Mouse (Mus musculus) liver, embryonic 13.5 days (tissue): ENCODE measurements around the gene Thada. TPM values are rescaled to one million over a fixed set of nuclear protein-coding genes. Genes with fewer than 3 reads are reported as not detected.

ENCODE experiments used
- ATAC-seq: fragments of 200-750 bp; cut with Nextera tagmentation; 2 replicates; pipeline ENCODE4 v1.8.0; 2017; ENCODE audit warnings: low read depth, mild to moderate bottlenecking, moderate number of reproducible peaks, moderate library complexity
- DNase-seq: peaks from one replicate; pipeline ENCODE4 v3.0.0; 2022
- H3K27ac ChIP-seq: fragments of 300-500 bp; sonication (generic); 2 replicates; pipeline ENCODE4 v1.5.1; 2015; ENCODE audit warnings: moderate library complexity, mild to moderate bottlenecking, inconsistent platforms
- H3K27me3 ChIP-seq: fragments of 300-500 bp; sonication (generic); 2 replicates; pipeline ENCODE4 v1.6.1; 2015; ENCODE audit warnings: mild to moderate bottlenecking, inconsistent platforms
- H3K36me3 ChIP-seq: fragments of 300-500 bp; sonication (generic); 2 replicates; pipeline ENCODE4 v1.6.1; 2015; ENCODE audit warnings: mild to moderate bottlenecking, inconsistent platforms
- H3K4me1 ChIP-seq: fragments of 300-500 bp; sonication (generic); replicated peaks from 2 replicates; pipeline ENCODE4 v1.6.1; 2015; ENCODE audit warnings: inconsistent platforms
- H3K4me2 ChIP-seq: fragments of 300-500 bp; sonication (generic); 2 replicates; pipeline ENCODE4 v1.6.1; 2015; ENCODE audit warnings: inconsistent platforms, mild to moderate bottlenecking, moderate library complexity
- H3K4me3 ChIP-seq: fragments of 300-500 bp; sonication (generic); replicated peaks from 2 replicates; pipeline ENCODE4 v1.5.1; 2015; ENCODE audit warnings: mild to moderate bottlenecking, inconsistent platforms
- H3K9ac ChIP-seq: fragments of 300-500 bp; sonication (generic); 2 replicates; pipeline ENCODE4 v1.6.1; 2015; ENCODE audit warnings: mild to moderate bottlenecking, inconsistent platforms
- H3K9me3 ChIP-seq: fragments of 300-500 bp; sonication (generic); replicated peaks from 2 replicates; pipeline ENCODE4 v1.6.1; 2016; ENCODE audit warnings: inconsistent platforms
- WGBS: fragments of 180-500 bp; shearing (Covaris S2); methylation state at CpG from one replicate; pipeline ENCODE4 v1.1.7; 2015; ENCODE audit not compliant: insufficient replicate concordance; 5-methylcytosine and 5-hydroxymethylcytosine counted together
- polyA plus RNA-seq: library from polyadenylated mRNA; unstranded; fragments of >200 nt; fragmentation: Nextera tagmentation; extraction: Ambion mirVana; gene quantifications from 2 replicates; pipeline ENCODE4 v1.2.1, GENCODE M21; 2015

The Thada gene
- polyA plus RNA-seq, 1 experiment from 2014 or later, result 3.0 TPM

DNA sequence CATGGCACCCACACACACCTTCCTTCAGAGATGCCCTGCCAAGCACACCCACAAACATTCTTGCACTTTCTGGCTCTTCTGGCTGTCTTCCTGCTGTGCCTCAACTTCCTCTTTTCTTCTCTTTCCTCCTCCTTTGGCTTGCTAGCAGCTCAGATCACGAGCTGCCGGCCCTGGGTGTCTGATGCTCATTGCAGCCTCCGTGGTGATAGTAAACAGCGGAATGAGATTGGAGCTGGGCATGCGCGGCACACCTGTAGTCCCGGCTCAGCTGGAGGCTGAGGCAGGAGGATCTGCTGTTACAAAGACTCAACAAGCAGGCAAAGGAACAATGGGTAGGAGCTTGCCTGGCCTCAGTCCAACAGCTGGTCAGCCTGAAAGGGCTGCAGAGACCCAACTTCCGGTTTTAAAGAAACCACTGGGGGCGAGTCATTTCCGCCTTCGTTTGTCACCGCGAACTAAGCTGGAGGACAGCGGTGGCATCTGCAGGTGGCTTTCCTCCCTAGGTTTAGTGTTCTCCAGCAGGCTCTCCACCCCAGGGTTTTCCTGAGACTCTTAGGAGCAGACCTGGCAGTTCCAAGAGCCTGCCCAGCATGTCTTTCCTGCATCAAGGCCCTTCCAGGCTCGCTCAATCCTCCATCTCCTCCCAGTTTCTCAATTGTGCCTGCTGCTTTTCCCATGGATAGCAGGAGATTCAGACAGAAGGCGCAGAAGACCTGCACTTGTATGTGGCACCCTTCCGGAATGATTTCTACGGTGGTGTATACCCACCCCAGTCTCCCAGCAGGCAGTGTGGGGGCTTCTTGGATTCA, 284.3 kb downstream of the Thada start:
- Histone ChIP-seq H3K27me3 (no peaks in the 10 kb centered on the region), H3K9ac (peak overlapping the region; percentile 67), H3K4me1 (peaks cover 70% of the 10 kb centered on the region), H3K9me3 (no peaks in the 10 kb centered on the region), H3K4me3 (peak overlapping the region; percentile 56), H3K27ac (peak overlapping the region; percentile 94), H3K4me2 (peak overlapping the region; percentile 73), H3K36me3 (peaks cover 20% of the 10 kb centered on the region)
- ATAC-seq (no peak), DNase-seq (peak; percentile 47)
- 10% methylated on average over 18 of the region's 18 CpGs for WGBS

DNA sequence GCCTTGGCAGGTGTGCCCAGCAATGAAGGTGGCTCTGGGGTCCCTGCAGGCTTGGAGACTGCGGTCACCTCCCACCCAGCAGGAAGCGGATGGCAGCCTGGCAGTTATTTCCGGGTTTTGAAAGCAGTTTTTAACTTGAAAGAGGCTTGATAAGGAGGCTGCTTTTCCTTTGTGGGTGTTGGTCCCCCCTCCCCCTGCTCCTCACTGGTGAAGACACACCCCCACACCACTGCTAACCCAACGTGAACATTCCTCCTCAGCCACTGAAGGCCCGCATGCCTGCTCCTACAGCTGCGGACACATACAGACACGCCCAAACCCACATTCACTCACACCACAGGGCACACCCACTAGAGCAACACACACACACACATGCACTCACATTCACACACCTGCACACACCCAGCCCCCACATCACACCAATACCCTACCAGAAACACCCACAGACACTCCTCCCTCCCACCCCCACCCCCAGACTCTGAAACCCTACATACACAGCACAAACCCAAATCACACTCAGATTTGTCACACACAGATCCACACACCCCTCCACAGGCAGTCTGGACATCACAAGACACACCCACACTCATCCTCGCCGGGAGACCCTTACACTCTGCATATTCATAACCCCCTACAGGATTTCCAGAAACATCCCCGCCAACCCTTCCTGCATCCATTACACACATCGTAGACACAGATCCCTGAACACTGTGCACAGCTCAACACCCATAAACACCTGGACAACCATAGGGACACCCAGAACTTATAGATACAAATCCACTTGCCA, 285.1 kb downstream of the Thada start:
- peaks cover 12% of the 10 kb centered on the region for H3K36me3 ChIP-seq
- peak; percentile 66 for DNase-seq
- H3K9ac ChIP-seq, result peak overlapping the region; percentile 67
- peak overlapping the region; percentile 56 for H3K4me3 ChIP-seq
- no peaks in the 10 kb centered on the region for H3K9me3 ChIP-seq
- ATAC-seq, result peak; percentile 49
- peak overlapping the region; percentile 73 for H3K4me2 ChIP-seq
- H3K4me1 ChIP-seq, result peaks cover 73% of the 10 kb centered on the region
- 12% methylated on average over 11 of the region's 11 CpGs for WGBS
- H3K27ac ChIP-seq, result peak overlapping the region; percentile 94
- H3K27me3 ChIP-seq, result no peaks in the 10 kb centered on the region

DNA sequence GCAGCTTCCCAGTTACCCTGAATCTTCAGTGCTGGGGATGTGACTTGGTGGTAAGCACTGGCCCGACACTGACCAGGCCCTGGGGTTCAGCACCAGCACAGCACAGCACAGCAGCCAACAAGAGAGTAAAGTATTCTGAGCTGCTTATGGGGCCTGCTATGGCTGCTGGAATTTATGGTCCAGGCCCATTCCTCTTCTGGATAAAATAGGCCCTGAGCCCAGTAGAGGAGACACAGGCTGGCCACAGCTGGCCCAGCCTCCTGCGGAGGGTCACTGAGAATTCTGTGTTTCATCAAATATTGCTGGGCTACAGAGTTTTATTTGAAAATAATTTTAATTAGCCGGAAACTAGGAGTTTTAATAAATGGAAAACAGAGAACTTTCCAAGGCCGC, 286.0 kb downstream of the Thada start:
- Histone ChIP-seq H3K9ac (peak overlapping the region; percentile 67; the same call in 1 of the 2 replicates), H3K4me3 (peak overlapping the region; percentile 56; the same call in 1 of the 2 replicates), H3K27ac (peak overlapping the region; percentile 94), H3K4me2 (peak overlapping the region; percentile 73), H3K9me3 (0 out of 2 replicates have a peak, but pooled peaks cover 2% of the 10 kb centered on the region), H3K27me3 (no peaks in the 10 kb centered on the region), H3K36me3 (peaks cover 2% of the 10 kb centered on the region), H3K4me1 (peaks cover 76% of the 10 kb centered on the region)
- DNase-seq (no peak), ATAC-seq (no peak)
- WGBS, result 64% methylated on average over 4 of the region's 4 CpGs

DNA sequence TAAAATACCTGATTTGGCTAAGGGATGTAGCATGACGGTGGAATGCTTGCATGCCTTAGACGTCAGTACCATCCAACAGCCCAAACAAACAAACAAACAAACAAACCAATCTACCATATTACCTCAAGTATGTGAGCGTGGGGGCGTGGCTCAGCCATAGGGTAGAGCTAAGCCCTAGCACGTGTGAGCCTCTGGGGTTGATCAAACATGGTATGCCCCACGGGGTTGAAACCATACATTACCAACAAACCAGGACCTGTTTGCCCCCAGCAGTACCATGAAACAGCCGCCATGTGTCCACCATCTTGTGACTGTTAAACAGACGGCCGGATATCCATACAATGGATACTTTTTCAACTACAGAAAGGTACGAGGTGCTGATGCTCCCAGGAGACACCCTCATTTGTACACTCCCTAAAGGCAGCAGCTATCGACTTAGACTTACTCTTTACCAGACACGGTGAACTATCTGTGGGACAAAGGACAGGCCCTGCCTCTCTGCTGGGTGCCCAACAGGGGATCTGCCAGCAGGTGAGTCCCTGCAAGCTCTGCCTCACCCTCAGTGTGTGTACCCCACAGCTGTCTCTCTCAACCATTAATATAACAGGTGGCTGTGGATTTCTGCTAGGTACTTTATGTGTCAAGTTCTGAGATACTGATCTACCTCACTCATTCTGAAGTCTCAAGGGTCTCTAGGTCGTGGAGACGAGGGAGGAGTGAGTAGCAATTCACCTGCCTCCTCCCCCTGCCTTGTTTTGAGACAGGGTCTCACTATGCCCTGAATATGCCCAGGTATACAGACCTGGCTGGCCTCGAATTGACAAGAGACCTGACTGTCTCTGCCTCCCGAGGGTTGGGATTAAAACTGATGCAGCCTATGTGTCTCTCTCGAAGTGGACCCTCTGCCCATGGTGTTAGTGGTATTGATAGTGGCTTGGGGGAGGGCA, 286.7 kb downstream of the Thada start:
- no peaks in the 10 kb centered on the region for H3K36me3 ChIP-seq
- peak overlapping the region; percentile 94 for H3K27ac ChIP-seq
- peaks cover 76% of the 10 kb centered on the region for H3K4me1 ChIP-seq
- no peak overlapping the region for H3K4me3 ChIP-seq
- no peaks in the 10 kb centered on the region for H3K27me3 ChIP-seq
- H3K4me2 ChIP-seq, result no peak overlapping the region
- 0 out of 2 replicates have a peak overlapping the region, but pooled peaks have one; percentile 67 for H3K9ac ChIP-seq
- 0 out of 2 replicates have a peak, but pooled peaks cover 2% of the 10 kb centered on the region for H3K9me3 ChIP-seq
- 74% methylated on average over 17 of the region's 17 CpGs for WGBS
- ATAC-seq, result no peak
- DNase-seq, result no peak

DNA sequence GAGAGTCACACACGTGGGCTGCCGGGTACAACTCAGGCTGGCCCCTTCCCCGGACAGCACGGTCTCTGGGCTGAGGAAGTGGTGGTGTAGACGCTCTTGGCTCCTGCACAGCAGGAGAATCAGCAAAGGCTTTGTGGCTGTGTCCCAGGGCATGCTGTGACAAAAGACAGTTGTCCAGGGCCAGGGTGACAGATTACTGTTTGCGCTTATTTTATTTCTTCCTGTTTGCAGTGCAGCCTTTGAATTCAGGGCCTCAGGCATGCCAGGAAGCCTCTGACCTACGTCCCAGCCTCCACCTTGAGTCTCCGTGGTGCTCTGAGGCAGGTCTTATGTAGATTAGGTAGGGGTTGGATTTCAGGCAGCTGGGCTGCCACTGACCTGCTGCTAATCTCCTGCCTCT, 288.5 kb downstream of the Thada start:
- no peak overlapping the region for H3K4me3 ChIP-seq
- H3K9me3 ChIP-seq, result 0 out of 2 replicates have a peak, but pooled peaks cover 2% of the 10 kb centered on the region
- H3K27me3 ChIP-seq, result no peaks in the 10 kb centered on the region
- ATAC-seq, result no peak
- H3K36me3 ChIP-seq, result no peaks in the 10 kb centered on the region
- peaks cover 63% of the 10 kb centered on the region for H3K4me1 ChIP-seq
- peak overlapping the region; percentile 60 for H3K27ac ChIP-seq
- peak overlapping the region; percentile 14 for H3K9ac ChIP-seq
- DNase-seq, result no peak
- no peak overlapping the region for H3K4me2 ChIP-seq
- 28% methylated on average over 8 of the region's 8 CpGs for WGBS

DNA sequence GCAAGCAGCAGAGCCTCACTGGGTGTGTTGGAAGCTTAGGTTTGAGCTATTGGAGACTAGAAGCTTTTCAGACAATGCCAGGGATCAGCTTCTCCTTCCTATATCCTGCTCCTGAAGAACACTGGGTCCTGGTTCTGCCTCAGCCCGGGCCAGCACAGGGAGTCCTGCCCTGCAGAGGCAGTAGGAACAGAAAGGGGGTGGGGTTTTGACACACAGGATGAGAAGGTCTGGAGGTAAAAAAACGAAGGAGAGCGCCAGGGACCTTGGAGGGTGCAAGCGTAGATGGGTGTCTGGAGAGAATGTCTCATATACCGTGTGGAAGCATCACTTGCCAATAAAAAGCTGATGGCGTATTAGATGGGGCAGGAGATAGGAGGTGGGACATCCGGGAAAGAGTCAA, 289.6 kb downstream of the Thada start:
- DNase-seq, result no peak
- 0 out of 2 replicates have a peak overlapping the region, but pooled peaks have one; percentile 33 for H3K9ac ChIP-seq
- 81% methylated on average over 7 of the region's 7 CpGs for WGBS
- H3K36me3 ChIP-seq, result no peaks in the 10 kb centered on the region
- H3K9me3 ChIP-seq, result 0 out of 2 replicates have a peak, but pooled peaks cover 2% of the 10 kb centered on the region
- peak overlapping the region; percentile 10 for H3K27ac ChIP-seq
- no peak overlapping the region for H3K4me3 ChIP-seq
- H3K4me2 ChIP-seq, result no peak overlapping the region
- peaks cover 53% of the 10 kb centered on the region for H3K4me1 ChIP-seq
- no peaks in the 10 kb centered on the region for H3K27me3 ChIP-seq
- no peak for ATAC-seq

DNA sequence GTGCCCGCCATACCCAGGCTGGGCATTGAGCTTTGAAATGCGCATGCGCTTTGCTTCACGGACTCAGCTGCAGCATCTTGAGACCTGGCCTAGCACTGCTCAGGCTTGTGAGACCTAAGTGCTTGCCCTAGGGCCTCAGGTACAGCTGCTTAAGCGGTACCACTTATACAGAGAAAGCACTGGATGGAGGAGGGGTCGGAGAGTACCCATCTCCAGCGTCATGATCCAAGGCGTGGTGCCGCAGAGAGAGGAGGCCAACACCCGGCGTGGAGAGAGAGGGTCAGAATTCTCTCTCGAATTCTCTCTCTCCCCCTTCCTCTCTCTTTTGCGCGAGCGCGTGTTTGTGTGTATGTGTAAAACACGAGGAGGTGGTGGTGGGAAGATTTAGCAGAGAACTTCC, 290.8 kb downstream of the Thada start:
- Histone ChIP-seq H3K4me1 (peaks cover 41% of the 10 kb centered on the region), H3K4me2 (no peak overlapping the region), H3K36me3 (no peaks in the 10 kb centered on the region), H3K4me3 (no peak overlapping the region), H3K27me3 (no peaks in the 10 kb centered on the region), H3K9ac (no peak overlapping the region), H3K9me3 (0 out of 2 replicates have a peak, but pooled peaks cover 2% of the 10 kb centered on the region), H3K27ac (no peak overlapping the region)
- whole genome bisulfite sequencing, result 94% methylated on average over 17 of the region's 17 CpGs
- ATAC-seq (no peak), DNase-seq (no peak)

DNA sequence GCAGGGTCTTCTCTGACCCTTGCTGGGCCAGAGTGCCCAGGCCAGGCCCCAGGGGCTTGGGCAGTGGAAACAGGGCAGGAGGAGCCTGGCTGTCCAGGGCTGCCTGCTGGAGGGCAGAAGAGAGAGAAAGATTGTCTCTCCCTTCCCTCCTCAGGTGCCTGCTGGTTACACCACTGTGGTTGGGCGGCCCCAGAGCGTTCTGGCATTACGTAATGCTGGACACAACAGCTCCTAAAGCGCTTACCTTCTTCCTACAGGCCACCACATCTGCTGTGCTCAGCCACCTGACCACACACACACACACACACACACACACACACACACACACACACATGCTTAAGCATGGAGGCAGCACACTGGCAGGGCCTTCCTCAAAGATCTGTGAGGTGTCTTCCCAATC, 298.6 kb downstream of the Thada start:
- Histone ChIP-seq H3K27me3 (no peaks in the 10 kb centered on the region), H3K4me1 (peaks cover 22% of the 10 kb centered on the region), H3K36me3 (no peaks in the 10 kb centered on the region), H3K27ac (0 out of 2 replicates have a peak overlapping the region, but pooled peaks have one; percentile 7), H3K9ac (no peak overlapping the region), H3K9me3 (no peaks in the 10 kb centered on the region), H3K4me2 (no peak overlapping the region), H3K4me3 (no peak overlapping the region)
- 70% methylated on average over 4 of the region's 4 CpGs for WGBS
- DNase-seq (no peak), ATAC-seq (peak; percentile 43)

DNA sequence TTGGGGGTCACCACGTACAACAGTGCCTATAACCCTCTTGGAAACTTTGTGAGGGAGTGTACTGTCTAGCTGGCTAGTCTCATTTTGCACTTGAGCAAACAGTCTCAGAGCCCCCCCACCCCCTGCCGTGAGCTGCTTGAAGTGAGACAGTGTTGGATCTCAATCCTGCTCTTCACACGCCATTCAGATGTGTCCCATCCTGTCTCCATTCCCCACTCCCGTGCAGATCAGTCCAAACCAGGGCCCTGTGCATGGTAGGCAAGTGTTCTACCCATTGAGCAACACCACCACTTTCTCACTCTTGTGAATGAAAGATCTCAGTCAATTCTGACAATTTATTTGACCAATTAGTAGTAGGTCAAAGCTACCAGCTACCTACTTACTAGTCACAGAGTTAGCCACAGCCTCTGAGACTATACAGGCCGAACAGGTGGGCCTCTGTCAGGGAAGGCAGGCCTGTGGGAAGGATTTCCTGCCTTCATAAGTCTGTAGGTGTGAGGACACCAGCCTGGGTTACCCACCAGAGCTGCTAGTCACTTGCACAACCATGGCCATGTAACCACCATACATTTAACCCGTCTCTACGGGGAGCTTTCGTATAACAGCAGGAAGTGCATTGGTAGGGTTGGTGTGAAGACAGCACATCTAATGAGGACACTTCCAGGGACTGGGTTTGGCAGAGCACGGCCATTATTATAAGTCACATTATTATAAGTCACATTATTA, 299.7 kb downstream of the Thada start:
- Histone ChIP-seq H3K9ac (no peak overlapping the region), H3K36me3 (no peaks in the 10 kb centered on the region), H3K4me1 (peaks cover 33% of the 10 kb centered on the region), H3K4me3 (no peak overlapping the region), H3K9me3 (no peaks in the 10 kb centered on the region), H3K27ac (no peak overlapping the region), H3K27me3 (no peaks in the 10 kb centered on the region), H3K4me2 (no peak overlapping the region)
- DNase-seq, result no peak
- 79% methylated on average over 9 of the region's 9 CpGs for WGBS
- 0 out of 2 replicates have a peak, but pooled peaks have one; percentile 15 for ATAC-seq

DNA sequence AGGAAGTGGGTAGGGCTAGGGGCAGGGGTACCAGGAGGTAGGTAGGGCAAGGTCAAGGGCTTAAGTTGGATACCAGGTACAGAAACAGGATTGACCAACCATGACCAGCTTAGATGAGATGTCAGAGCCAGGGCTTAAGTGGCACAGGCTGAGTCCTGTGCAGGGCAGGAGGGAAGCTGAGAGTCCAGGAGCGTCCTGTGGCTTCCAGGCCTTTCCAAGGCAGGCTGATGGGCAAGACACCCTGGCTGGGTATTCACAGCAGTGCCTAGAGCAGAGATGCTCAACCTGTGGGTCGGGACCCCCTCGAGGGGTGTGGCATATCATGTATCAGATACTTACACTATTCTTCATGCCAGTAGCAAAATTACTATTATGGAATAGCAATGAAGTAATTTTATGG, 300.3 kb downstream of the Thada start:
- no peaks in the 10 kb centered on the region for H3K27me3 ChIP-seq
- H3K4me1 ChIP-seq, result peaks cover 38% of the 10 kb centered on the region
- H3K4me2 ChIP-seq, result no peak overlapping the region
- WGBS, result 64% methylated on average over 3 of the region's 3 CpGs
- no peak overlapping the region for H3K9ac ChIP-seq
- no peaks in the 10 kb centered on the region for H3K36me3 ChIP-seq
- DNase-seq (no peak), ATAC-seq (no peak)
- no peak overlapping the region for H3K27ac ChIP-seq
- H3K9me3 ChIP-seq, result no peaks in the 10 kb centered on the region
- H3K4me3 ChIP-seq, result no peak overlapping the region
